Mouse (Mus musculus): ENCODE data around the gene Nagk. TPM values are rescaled to one million over a fixed set of nuclear protein-coding genes. Genes with fewer than 3 reads are reported as not detected.

The Nagk gene
- polyA plus RNA-seq, 1 experiment from 2014 or later: 55.4 TPM

DNA sequence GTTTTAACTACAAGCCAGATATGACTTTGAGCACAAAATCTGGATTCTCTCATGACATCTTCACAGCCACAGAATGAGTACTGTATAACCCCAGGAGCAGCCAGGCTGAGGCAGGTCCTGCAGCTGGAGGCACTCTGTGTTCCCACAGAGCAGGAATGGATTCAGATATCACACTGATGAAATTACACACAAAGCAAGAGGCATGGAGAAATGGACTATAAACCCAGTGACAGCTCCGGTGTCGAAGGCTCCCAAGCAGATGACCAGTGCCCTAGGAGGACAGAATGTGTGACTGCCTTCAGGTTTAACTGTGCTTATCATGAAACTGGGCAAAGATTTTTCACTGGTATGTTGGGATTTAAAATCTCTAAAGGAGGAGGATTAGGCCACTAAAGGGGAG is 51.4 kb downstream of the Nagk start:
- no peaks in the 10 kb centered on the region for H3K36me3 ChIP-seq
- no peaks in the 10 kb centered on the region for H3K9me3 ChIP-seq
- no peak overlapping the region for H3K4me3 ChIP-seq
- ATAC-seq (ENCODE audit: extremely low read depth, insufficient number of reproducible peaks, low FRiP score, low TSS enrichment): no peak
- H3K27me3 ChIP-seq (replicated peaks): peaks cover 11% of the 10 kb centered on the region; the same call in 1 of the 2 replicates
- H3K4me1 ChIP-seq: no peaks in the 10 kb centered on the region
- H3K4me2 ChIP-seq: no peak overlapping the region
- no peak overlapping the region for H3K27ac ChIP-seq (replicated peaks)
- H3K9ac ChIP-seq: no peak overlapping the region
- 81% methylated on average over 2 of the region's 2 CpGs for WGBS

DNA sequence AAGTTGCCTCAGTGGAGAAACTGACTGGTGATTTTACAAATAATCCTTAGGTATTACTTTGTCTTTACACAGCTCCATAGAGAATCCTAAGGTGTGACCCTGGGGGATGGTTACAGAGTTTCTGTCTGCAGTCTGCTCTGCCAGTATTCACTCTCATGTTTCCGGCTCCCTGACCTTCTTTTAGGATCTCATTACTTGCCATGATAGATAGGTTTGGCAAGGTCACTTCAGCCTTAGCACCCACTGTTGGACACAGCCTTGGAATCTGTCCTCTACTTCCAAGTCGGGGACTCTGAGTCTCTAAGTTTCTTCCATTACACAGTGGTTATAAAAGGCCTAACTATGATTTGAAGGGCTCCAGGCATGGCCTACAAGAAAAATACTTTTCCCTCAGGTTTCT is 54.7 kb downstream of the Nagk start:
- 78% methylated on average over 2 of the region's 2 CpGs for WGBS
- no peaks in the 10 kb centered on the region for H3K9me3 ChIP-seq
- H3K4me2 ChIP-seq: no peak overlapping the region
- H3K9ac ChIP-seq: no peak overlapping the region
- ATAC-seq (ENCODE audit: extremely low read depth, insufficient number of reproducible peaks, low FRiP score, low TSS enrichment): no peak
- no peak overlapping the region for H3K4me3 ChIP-seq
- no peak overlapping the region for H3K27ac ChIP-seq (replicated peaks)
- peaks cover 11% of the 10 kb centered on the region; the same call in 1 of the 2 replicates for H3K27me3 ChIP-seq (replicated peaks)
- no peaks in the 10 kb centered on the region for H3K4me1 ChIP-seq
- H3K36me3 ChIP-seq: no peaks in the 10 kb centered on the region

Other genes starting within 250 kb of the Nagk start
- gene Stambp, start 222.3 kb upstream of the Nagk start, polyA plus RNA-seq (2015; fragmentation: Nextera tagmentation; extraction: Ambion mirVana): 21.4 and 24.2 TPM in 2 replicates
- gene Clec4f, start 138.8 kb upstream of the Nagk start, polyA plus RNA-seq (2015; fragmentation: Nextera tagmentation; extraction: Ambion mirVana): 0.23 and 0.27 TPM in 2 replicates
- gene Cd207, start 117.1 kb upstream of the Nagk start, polyA plus RNA-seq (2015; fragmentation: Nextera tagmentation; extraction: Ambion mirVana): 0.09 TPM in 1 of 2 replicates, not detected in the other
- gene Vax2, start 83.7 kb upstream of the Nagk start, polyA plus RNA-seq (2015; fragmentation: Nextera tagmentation; extraction: Ambion mirVana): not detected in 2 replicates
- gene Atp6v1b1, start 52.0 kb upstream of the Nagk start, polyA plus RNA-seq (2015; fragmentation: Nextera tagmentation; extraction: Ambion mirVana): not detected in 2 replicates
- not detected in 2 replicates for gene Ankrd53, start 32.3 kb upstream of the Nagk start, polyA plus RNA-seq (2015; fragmentation: Nextera tagmentation; extraction: Ambion mirVana)
- gene Tex261, start 19.2 kb upstream of the Nagk start, polyA plus RNA-seq (2015; fragmentation: Nextera tagmentation; extraction: Ambion mirVana): 60.4 and 72.9 TPM in 2 replicates
- gene Paip2b, start 36.8 kb downstream of the Nagk start, polyA plus RNA-seq (2015; fragmentation: Nextera tagmentation; extraction: Ambion mirVana): 12.5 and 13.1 TPM in 2 replicates
- gene Zfp638, start 72.1 kb downstream of the Nagk start, polyA plus RNA-seq (2015; fragmentation: Nextera tagmentation; extraction: Ambion mirVana): 35.2 and 36.9 TPM in 2 replicates
- gene Dysf, start 213.6 kb downstream of the Nagk start, polyA plus RNA-seq (2015; fragmentation: Nextera tagmentation; extraction: Ambion mirVana): 11.2 and 13.1 TPM in 2 replicates